Mouse (Mus musculus) neural tube, embryonic 15.5 days (tissue): ENCODE data around the gene Tor1a. TPM values are rescaled to one million over a fixed set of nuclear protein-coding genes. Genes with fewer than 3 reads are reported as not detected.
"Not testable (repeated sequence)": the region's sequence is repeated elsewhere in the genome, so short reads cannot be mapped to it uniquely, and the experiment has no call there.

Experiments
- ATAC-seq: fragments of 200-750 bp; cut with Nextera tagmentation; 2 replicates; pipeline ENCODE4 v1.8.0; 2017; ENCODE audit warnings: mild to moderate bottlenecking, moderate TSS enrichment, moderate library complexity; ENCODE audit not compliant: low FRiP score
- H3K27ac ChIP-seq: fragments of 300-500 bp; sonication (generic); replicated peaks from 2 replicates; pipeline ENCODE4 v1.5.1; 2015; ENCODE audit warnings: mild to moderate bottlenecking, inconsistent platforms
- H3K27me3 ChIP-seq: fragments of 300-500 bp; sonication (generic); replicated peaks from 2 replicates; pipeline ENCODE4 v1.6.1; 2015; ENCODE audit warnings: inconsistent platforms
- H3K36me3 ChIP-seq: fragments of 300-500 bp; sonication (generic); 2 replicates; pipeline ENCODE4 v1.6.1; 2015; ENCODE audit warnings: inconsistent platforms
- H3K4me1 ChIP-seq: fragments of 300-500 bp; sonication (generic); 2 replicates; pipeline ENCODE4 v1.6.1; 2015; ENCODE audit warnings: inconsistent platforms
- H3K4me2 ChIP-seq: fragments of 300-500 bp; sonication (generic); 2 replicates; pipeline ENCODE4 v1.6.1; 2015; ENCODE audit warnings: inconsistent platforms, mild to moderate bottlenecking, moderate library complexity
- H3K4me3 ChIP-seq: fragments of 300-500 bp; sonication (generic); replicated peaks from 2 replicates; pipeline ENCODE4 v1.5.1; 2015; ENCODE audit warnings: mild to moderate bottlenecking, inconsistent platforms
- H3K9ac ChIP-seq: fragments of 300-500 bp; sonication (generic); replicated peaks from 2 replicates; pipeline ENCODE4 v1.6.1; 2015; ENCODE audit warnings: mild to moderate bottlenecking, inconsistent platforms
- H3K9me3 ChIP-seq: fragments of 300-500 bp; sonication (generic); replicated peaks from 2 replicates; pipeline ENCODE4 v1.6.1; 2016; ENCODE audit warnings: inconsistent platforms
- WGBS: fragments of 180-500 bp; shearing (Covaris S2); methylation state at CpG from one replicate; pipeline ENCODE4 v1.1.7; 2015; ENCODE audit warnings: mixed read lengths; 5-methylcytosine and 5-hydroxymethylcytosine counted together
- polyA plus RNA-seq: library from polyadenylated mRNA; unstranded; fragments of >200 nt; fragmentation: Nextera tagmentation; extraction: Ambion mirVana; gene quantifications from 2 replicates; pipeline ENCODE4 v1.2.1, GENCODE M21; 2015

The Tor1a gene
- polyA plus RNA-seq, 1 experiment from 2014 or later = 93.2 TPM

DNA sequence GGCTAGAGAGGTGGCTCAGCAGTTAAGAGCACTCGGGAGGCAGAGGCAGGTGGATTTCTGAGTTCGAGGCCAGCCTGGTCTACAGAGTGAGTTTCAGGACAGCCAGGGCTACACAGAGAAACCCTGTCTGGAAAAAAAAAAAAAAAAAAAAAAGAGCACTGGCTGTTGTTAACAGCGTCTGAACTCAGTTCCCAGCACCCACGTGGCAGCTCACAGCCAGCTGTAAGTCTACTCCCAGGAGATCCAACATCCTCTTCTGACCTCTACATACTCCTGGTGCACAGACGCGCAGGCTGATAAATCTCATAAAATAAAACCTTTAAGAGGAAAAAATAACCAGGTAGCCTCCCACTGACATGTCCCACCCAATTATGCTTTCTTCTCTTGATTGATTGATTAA, 51.8 kb downstream of the Tor1a start:
- not testable (repeated sequence) for H3K4me1 ChIP-seq, H3K4me2 ChIP-seq, H3K27me3 ChIP-seq, H3K9ac ChIP-seq, H3K9me3 ChIP-seq, ATAC-seq, H3K27ac ChIP-seq, H3K36me3 ChIP-seq, H3K4me3 ChIP-seq
- WGBS = 64% methylated on average over 6 of the region's 6 CpGs

DNA sequence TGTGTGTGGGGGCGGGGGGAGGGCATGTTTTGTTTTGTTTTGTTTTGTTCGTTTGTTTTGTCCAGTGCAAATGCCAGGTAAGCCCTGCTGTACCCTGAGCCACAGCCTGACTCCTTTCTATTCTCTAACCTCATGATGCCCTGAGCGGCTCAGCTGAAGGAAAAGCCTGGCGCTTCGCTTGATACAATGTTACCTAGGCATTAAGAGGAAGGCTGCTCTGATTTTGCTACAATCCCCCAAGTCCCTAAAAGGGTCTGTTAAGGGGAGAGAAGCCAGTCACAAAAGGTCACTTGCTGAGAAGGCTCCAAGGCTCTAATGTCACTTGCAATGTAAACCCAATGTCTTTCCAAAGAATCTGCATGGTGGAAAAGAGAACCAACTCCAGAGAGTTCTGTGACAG, 52.4 kb downstream of the Tor1a start:
- Histone ChIP-seq H3K9ac (no peak overlapping the region), H3K9me3 (no peaks in the 10 kb centered on the region), H3K4me2 (no peak overlapping the region), H3K36me3 (no peaks in the 10 kb centered on the region), H3K4me1 (peaks cover 3% of the 10 kb centered on the region; the same call in 1 of the 2 replicates), H3K27me3 (no peaks in the 10 kb centered on the region), H3K4me3 (no peak overlapping the region), H3K27ac (no peak overlapping the region)
- ATAC-seq = no peak
- 84% methylated on average over 5 of the region's 5 CpGs for WGBS

DNA sequence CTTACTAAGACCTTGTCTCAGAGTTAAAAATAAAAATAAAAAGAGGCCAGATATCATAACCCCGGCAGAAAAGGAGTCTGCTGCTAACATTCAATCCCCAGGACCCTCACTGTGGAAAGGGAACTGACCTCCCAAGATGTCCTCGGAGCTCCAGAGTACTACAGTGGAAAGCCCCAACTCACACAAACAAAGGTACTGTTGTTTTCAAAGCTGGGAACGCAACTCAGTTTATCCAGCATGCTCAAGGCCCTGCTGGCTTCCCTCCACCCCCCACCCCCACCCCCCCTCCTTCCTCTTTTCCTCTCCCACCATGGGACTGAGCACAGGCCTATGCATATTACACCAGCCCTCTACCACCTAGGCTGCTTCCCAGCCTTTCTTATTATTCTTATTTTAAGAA, 52.9 kb downstream of the Tor1a start:
- Histone ChIP-seq H3K36me3 (no peaks in the 10 kb centered on the region), H3K4me2 (no peak overlapping the region), H3K9me3 (no peaks in the 10 kb centered on the region), H3K27ac (no peak overlapping the region), H3K4me1 (peaks cover 3% of the 10 kb centered on the region; the same call in 1 of the 2 replicates), H3K27me3 (no peaks in the 10 kb centered on the region), H3K9ac (no peak overlapping the region), H3K4me3 (no peak overlapping the region)
- no peak for ATAC-seq
- WGBS = 45% methylated on average over 3 of the region's 3 CpGs

DNA sequence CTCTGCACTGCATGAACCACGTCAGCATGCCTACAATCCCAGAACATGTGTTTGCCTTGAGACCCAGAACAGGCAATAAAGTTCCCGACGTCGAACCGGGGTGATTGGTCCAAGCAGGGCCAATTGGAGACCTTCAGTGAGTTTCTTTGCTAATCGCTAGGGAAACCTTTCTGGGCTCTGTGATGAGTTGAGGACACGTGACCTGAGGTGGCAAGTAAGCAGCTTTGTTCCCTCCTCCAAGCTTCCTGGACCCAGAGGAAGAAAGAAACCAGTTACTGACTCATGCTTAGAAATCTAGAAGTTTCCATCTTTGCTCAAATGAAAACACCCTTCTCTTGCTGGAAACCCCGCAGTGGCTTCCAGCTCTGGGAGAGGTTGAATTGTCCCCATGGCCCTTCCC, 54.7 kb downstream of the Tor1a start:
- ATAC-seq = no peak
- H3K4me2 ChIP-seq = no peak overlapping the region
- 84% methylated on average over 8 of the region's 8 CpGs for WGBS

DNA sequence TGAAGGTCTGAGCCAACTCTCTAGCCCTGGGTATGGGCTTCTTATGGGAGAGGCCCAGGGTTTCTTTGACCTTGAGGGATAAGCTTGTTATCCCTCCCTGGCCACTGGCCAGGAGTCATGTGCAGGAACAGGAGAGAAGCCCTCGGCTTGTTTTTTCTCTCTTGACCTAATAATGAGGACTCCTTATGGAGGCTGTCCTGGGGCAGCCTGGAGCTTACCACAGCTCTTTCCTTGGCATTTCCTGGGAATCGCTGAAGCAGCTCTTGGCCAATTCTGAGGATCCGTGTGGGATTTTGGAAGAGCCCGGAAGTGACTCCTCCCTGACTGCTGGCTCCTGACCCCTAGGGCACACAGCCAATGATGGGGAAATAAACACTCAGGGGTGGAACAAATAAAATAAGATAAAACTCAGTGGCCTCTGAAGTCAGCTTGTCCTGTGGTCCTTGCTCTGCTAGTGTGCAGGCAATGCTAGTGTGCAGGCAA, 55.4 kb downstream of the Tor1a start:
- ATAC-seq = no peak
- no peak overlapping the region for H3K4me2 ChIP-seq
- no peaks in the 10 kb centered on the region for H3K9me3 ChIP-seq
- peaks cover 3% of the 10 kb centered on the region; the same call in 1 of the 2 replicates for H3K4me1 ChIP-seq
- no peak overlapping the region for H3K27ac ChIP-seq
- no peaks in the 10 kb centered on the region for H3K27me3 ChIP-seq
- H3K4me3 ChIP-seq = no peak overlapping the region
- H3K9ac ChIP-seq = no peak overlapping the region
- H3K36me3 ChIP-seq = no peaks in the 10 kb centered on the region
- 72% methylated on average over 4 of the region's 4 CpGs for WGBS

More for the DNA sequence above, 54.7 kb downstream of the Tor1a start:
- Histone ChIP-seq H3K36me3 (no peaks in the 10 kb centered on the region), H3K27ac (no peak overlapping the region), H3K4me1 (peaks cover 3% of the 10 kb centered on the region; the same call in 1 of the 2 replicates), H3K4me3 (no peak overlapping the region), H3K27me3 (no peaks in the 10 kb centered on the region), H3K9me3 (no peaks in the 10 kb centered on the region), H3K9ac (no peak overlapping the region)

Other genes with a start within 250 kb of the Tor1a start
- gene 1700001O22Rik, start 164.3 kb downstream of the Tor1a start, polyA plus RNA-seq = 1.5 and 2.2 TPM in 2 replicates
- gene Ntmt1, start 160.1 kb downstream of the Tor1a start, polyA plus RNA-seq = 92.6 and 107 TPM in 2 replicates
- gene Asb6, start 137.6 kb downstream of the Tor1a start, polyA plus RNA-seq = 40.7 and 44.0 TPM in 2 replicates
- gene Prrx2, start 133.0 kb downstream of the Tor1a start, polyA plus RNA-seq = 1.8 and 2.7 TPM in 2 replicates
- 3.6 and 4.0 TPM in 2 replicates for gene Ptges, start 38.1 kb downstream of the Tor1a start, polyA plus RNA-seq
- 17.3 and 20.2 TPM in 2 replicates for gene Tor1b, start 15.0 kb downstream of the Tor1a start, polyA plus RNA-seq
- 86.5 and 93.2 TPM in 2 replicates for gene BC005624, start 14.3 kb upstream of the Tor1a start, polyA plus RNA-seq
- 44.3 and 49.7 TPM in 2 replicates for gene Usp20, start 14.3 kb upstream of the Tor1a start, polyA plus RNA-seq
- 34.1 and 36.6 TPM in 2 replicates for gene Fnbp1, start 174.1 kb upstream of the Tor1a start, polyA plus RNA-seq
- gene Gpr107, start 184.4 kb upstream of the Tor1a start, polyA plus RNA-seq = 33.7 and 36.3 TPM in 2 replicates